Mouse (Mus musculus) liver, postnatal 0 days (tissue): ENCODE measurements at regions not wholly inside any gene's neighbourhood (a gene's known extent, or its start where the extent isn't known, plus 50 kb on each side); places are given as distances from the start of the nearest gene placed in this dataset.

Experiments
- ATAC-seq: fragments of 200-750 bp; cut with Nextera tagmentation; 2 replicates; pipeline ENCODE4 v1.8.0; 2017; ENCODE audit warnings: mild to moderate bottlenecking, moderate library complexity
- DNase-seq: peaks from one replicate; pipeline ENCODE4 v3.0.0-alpha.2; 2016
- H3K27ac ChIP-seq: fragments of 300-500 bp; sonication (generic); 2 replicates; pipeline ENCODE4 v1.5.1; 2014; ENCODE audit warnings: antibody characterized with exemption, moderate library complexity, mild to moderate bottlenecking, low read depth
- H3K27me3 ChIP-seq: fragments of 300-500 bp; sonication (generic); 2 replicates; pipeline ENCODE4 v1.6.1; 2014; ENCODE audit warnings: low read length, control low read depth, mixed read lengths; ENCODE audit not compliant: insufficient read depth
- H3K36me3 ChIP-seq: fragments of 300-500 bp; sonication (generic); replicated peaks from 2 replicates; pipeline ENCODE4 v1.6.1; 2014; ENCODE audit warnings: mild to moderate bottlenecking, control low read depth, low read length, moderate library complexity, mixed read lengths; ENCODE audit not compliant: insufficient read depth
- H3K4me1 ChIP-seq: fragments of 300-500 bp; sonication (generic); 2 replicates; pipeline ENCODE4 v1.6.1; 2014; ENCODE audit warnings: antibody characterized with exemption, mild to moderate bottlenecking, control low read depth; ENCODE audit not compliant: insufficient read depth
- H3K4me2 ChIP-seq: fragments of 300-500 bp; sonication (generic); 2 replicates; pipeline ENCODE4 v1.6.1; 2014; ENCODE audit warnings: low read depth, mild to moderate bottlenecking, low read length, moderate library complexity, mixed read lengths
- H3K4me3 ChIP-seq: fragments of 300-500 bp; sonication (generic); 2 replicates; pipeline ENCODE4 v1.5.1; 2014; ENCODE audit warnings: low read depth, low read length
- H3K9ac ChIP-seq: fragments of 300-500 bp; sonication (generic); replicated peaks from 2 replicates; pipeline ENCODE4 v1.6.1; 2014; ENCODE audit warnings: mild to moderate bottlenecking, moderate library complexity
- H3K9me3 ChIP-seq: fragments of 300-500 bp; sonication (generic); 2 replicates; pipeline ENCODE4 v1.6.1; 2016; ENCODE audit warnings: mild to moderate bottlenecking, control low read depth, low read length, mixed read lengths
- CTCF ChIP-seq: sonication (generic); IDR thresholded peaks from 2 replicates; pipeline ENCODE4 v1.5.1; 2016; ENCODE audit warnings: antibody characterized with exemption, low read depth
- EP300 ChIP-seq: IDR thresholded peaks from 2 replicates; pipeline ENCODE4 v1.6.1; 2016; ENCODE audit warnings: antibody characterized with exemption, low read depth, mild to moderate bottlenecking
- WGBS: fragments of 180-500 bp; shearing (Covaris S2); extraction: QIAGEN DNeasy Blood & Tissue Kit; methylation state at CpG from one replicate; pipeline ENCODE4 v1.1.7; 2014; ENCODE audit not compliant: insufficient replicate concordance; 5-methylcytosine and 5-hydroxymethylcytosine counted together

DNA sequence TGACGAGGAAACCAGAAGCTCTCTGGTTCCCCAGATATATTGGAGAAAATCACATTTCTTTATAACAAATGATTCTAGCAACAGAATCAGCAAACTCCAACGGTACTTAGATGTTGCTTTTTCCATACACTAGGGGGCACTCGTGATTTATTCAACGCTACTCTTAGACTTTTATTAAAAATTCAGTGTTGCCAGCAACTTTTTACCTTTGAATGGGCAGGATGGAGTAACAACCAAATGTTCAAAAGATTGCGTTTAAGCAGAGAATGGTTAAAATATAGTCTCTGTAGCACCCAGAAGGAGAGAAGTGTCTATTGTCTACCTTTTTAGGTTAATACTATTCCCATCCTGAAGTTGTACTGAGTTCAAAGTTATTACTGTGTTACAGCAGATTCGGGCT, 715.4 kb upstream of the Cblb start:
- WGBS = 17% methylated on average over 6 of the region's 6 CpGs
- Histone ChIP-seq H3K27me3 (no peaks in the 10 kb centered on the region), H3K4me2 (no peak overlapping the region), H3K9me3 (no peaks in the 10 kb centered on the region), H3K9ac (no peak overlapping the region), H3K36me3 (no peaks in the 10 kb centered on the region), H3K4me1 (no peaks in the 10 kb centered on the region), H3K4me3 (no peak overlapping the region), H3K27ac (no peak overlapping the region)
- DNase-seq = no peak
- ATAC-seq = no peak
- TF ChIP-seq EP300 = no peak
- TF ChIP-seq CTCF = peak; percentile 68

DNA sequence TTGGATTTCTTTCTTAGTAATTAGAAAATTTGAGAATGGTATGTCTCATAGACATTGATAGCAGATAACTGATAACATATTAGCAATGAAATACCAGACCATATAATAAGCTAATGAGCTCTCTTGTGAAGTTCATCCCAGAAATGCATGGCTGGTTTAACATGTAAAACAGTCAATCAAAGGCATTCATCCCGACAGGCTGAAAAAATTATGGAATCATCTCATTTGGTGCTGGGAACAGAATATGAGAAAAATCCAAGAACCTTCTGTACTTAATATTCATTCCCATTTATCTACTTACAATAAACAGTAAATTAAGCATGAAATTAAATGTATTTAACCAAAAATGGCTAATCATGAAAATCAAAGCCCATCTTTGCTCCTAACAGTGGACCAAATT, 698.8 kb upstream of the Cblb start:
- WGBS = 65% methylated on average over 1 of the region's 1 CpGs
- Histone ChIP-seq H3K4me1 (no peaks in the 10 kb centered on the region), H3K27me3 (no peaks in the 10 kb centered on the region), H3K36me3 (no peaks in the 10 kb centered on the region), H3K4me3 (no peak overlapping the region), H3K9me3 (no peaks in the 10 kb centered on the region), H3K27ac (no peak overlapping the region), H3K4me2 (no peak overlapping the region), H3K9ac (no peak overlapping the region)
- no peak for TF ChIP-seq EP300
- TF ChIP-seq CTCF = no peak
- DNase-seq (no peak), ATAC-seq (no peak)

DNA sequence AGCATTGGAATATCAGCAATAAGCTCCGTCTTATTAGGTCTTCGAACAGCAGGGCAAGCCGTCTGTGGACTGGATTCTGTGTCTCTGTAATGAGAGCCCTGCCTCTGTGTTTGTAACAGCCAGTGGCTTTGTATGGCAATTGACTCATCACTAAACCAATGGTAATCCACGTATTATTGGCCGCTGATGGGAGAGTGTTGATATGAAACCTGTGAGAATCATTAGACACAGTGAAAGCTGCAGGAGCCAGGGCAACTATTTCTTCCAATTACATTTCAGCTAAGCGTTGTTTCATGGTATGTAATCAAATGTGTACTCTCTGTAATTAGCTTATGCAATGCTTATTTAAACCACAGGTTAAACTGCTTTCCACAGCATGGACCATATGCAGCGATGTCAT, 696.1 kb upstream of the Cblb start:
- H3K27me3 ChIP-seq = no peaks in the 10 kb centered on the region
- H3K4me2 ChIP-seq = no peak overlapping the region
- no peaks in the 10 kb centered on the region for H3K36me3 ChIP-seq
- no peak overlapping the region for H3K9ac ChIP-seq
- TF ChIP-seq EP300 = no peak
- no peak for TF ChIP-seq CTCF
- ATAC-seq (no peak), DNase-seq (no peak)
- H3K9me3 ChIP-seq = no peaks in the 10 kb centered on the region
- H3K27ac ChIP-seq = no peak overlapping the region
- 85% methylated on average over 7 of the region's 7 CpGs for WGBS
- H3K4me1 ChIP-seq = no peaks in the 10 kb centered on the region
- no peak overlapping the region for H3K4me3 ChIP-seq

DNA sequence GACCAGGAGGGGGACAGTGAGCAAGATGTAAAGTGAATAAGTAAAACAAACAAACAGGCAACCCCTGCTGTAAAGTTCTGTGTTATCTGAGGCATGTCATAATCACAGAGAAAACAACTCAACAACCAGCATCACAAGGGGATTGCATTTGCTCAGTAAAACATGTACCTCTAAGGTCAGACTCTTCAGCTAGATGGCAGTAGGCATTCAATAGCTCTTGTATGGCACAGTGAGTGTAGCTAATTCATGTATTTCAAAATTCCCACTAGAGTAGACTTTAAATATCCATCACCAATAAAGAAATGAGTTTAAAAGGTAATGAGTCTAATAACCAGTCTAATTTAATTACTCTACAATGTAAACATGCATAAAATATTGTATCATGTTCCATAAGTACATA, 683.9 kb upstream of the Cblb start:
- no peak overlapping the region for H3K4me2 ChIP-seq
- H3K27me3 ChIP-seq = no peaks in the 10 kb centered on the region
- H3K4me3 ChIP-seq = no peak overlapping the region
- TF ChIP-seq EP300 (no peak), CTCF (no peak)
- no peaks in the 10 kb centered on the region for H3K4me1 ChIP-seq
- H3K9ac ChIP-seq = no peak overlapping the region
- ATAC-seq = no peak
- no peak for DNase-seq
- H3K27ac ChIP-seq = no peak overlapping the region
- no peaks in the 10 kb centered on the region for H3K9me3 ChIP-seq
- no peaks in the 10 kb centered on the region for H3K36me3 ChIP-seq

DNA sequence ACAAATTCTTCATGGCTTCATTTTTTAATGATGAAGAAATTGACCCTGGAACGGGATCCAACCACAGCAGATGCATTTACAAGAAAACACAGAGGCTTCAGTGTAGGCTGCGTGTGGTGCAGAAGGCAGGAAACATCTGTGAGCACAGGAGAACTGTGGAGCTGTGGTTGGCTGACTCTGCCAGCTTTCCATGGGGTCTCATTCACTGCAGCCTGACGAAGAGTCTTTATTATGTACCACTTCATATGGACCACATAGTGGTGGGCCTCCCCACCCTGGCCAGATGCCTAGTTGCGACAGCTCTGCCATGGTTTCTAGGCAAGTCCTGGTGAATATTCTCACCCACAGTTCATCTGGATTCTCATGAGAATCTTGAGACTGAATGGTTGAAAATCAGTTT, 678.9 kb upstream of the Cblb start:
- Histone ChIP-seq H3K4me2 (no peak overlapping the region), H3K4me3 (no peak overlapping the region), H3K4me1 (no peaks in the 10 kb centered on the region), H3K27ac (no peak overlapping the region), H3K9ac (no peak overlapping the region), H3K9me3 (no peaks in the 10 kb centered on the region), H3K36me3 (no peaks in the 10 kb centered on the region), H3K27me3 (no peaks in the 10 kb centered on the region)
- DNase-seq = no peak
- ATAC-seq = no peak
- 35% methylated on average over 4 of the region's 4 CpGs for WGBS
- TF ChIP-seq EP300 (no peak), CTCF (no peak)

DNA sequence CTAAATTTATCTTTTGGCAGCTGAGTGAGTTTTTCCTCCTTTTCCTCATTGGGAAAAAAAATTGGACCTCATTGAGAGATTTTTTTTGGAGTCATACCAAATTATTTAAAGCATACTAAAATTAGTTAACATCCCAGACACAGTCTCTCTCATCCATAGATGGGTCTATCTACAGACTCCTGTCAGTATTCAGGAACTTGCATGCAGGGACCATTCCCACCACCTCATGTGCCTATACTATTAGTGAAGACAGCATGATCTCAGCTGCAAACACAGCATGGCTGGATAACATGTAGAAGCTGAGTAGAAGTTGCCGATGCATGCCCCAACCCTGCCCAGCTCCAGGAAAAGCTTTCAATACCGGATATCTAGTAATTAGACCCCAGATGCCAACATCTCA, 677.2 kb upstream of the Cblb start:
- no peak for DNase-seq
- WGBS = 67% methylated on average over 2 of the region's 2 CpGs
- H3K4me2 ChIP-seq = no peak overlapping the region
- TF ChIP-seq EP300 (no peak), CTCF (no peak)
- no peak overlapping the region for H3K27ac ChIP-seq
- no peak for ATAC-seq
- no peaks in the 10 kb centered on the region for H3K27me3 ChIP-seq
- no peak overlapping the region for H3K9ac ChIP-seq
- H3K4me1 ChIP-seq = no peaks in the 10 kb centered on the region
- no peaks in the 10 kb centered on the region for H3K9me3 ChIP-seq
- no peak overlapping the region for H3K4me3 ChIP-seq
- H3K36me3 ChIP-seq = no peaks in the 10 kb centered on the region

DNA sequence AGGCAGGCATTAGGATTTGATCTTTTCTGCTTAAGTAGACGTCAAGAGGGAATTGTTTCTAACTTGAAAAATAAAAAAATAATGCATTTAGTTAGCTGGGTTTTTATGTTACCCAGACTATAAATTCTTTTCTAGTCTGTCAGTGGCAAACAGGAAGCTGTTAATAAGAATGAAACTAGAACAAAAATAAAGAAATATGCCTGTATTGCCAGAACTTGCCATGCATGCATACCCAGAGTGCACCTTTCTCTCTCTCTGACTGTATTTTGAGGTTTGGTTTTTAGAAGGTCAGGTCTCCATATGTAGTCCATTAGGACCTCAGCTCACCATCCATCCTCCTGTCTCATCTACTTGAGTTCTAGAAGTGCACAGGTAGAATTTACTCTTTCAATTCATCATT, 661.0 kb upstream of the Cblb start:
- no peaks in the 10 kb centered on the region for H3K27me3 ChIP-seq
- no peak overlapping the region for H3K27ac ChIP-seq
- no peaks in the 10 kb centered on the region for H3K9me3 ChIP-seq
- TF ChIP-seq CTCF = no peak
- TF ChIP-seq EP300 = no peak
- no peaks in the 10 kb centered on the region for H3K4me1 ChIP-seq
- H3K9ac ChIP-seq = no peak overlapping the region
- no peak for ATAC-seq
- H3K4me3 ChIP-seq = no peak overlapping the region
- DNase-seq = no peak
- 47% methylated on average over 1 of the region's 1 CpGs for WGBS
- H3K4me2 ChIP-seq = no peak overlapping the region
- H3K36me3 ChIP-seq = no peaks in the 10 kb centered on the region
